Mouse (Mus musculus) embryonic facial prominence, embryonic 12.5 days (tissue): Measurements from ENCODE around the gene Alkbh4. TPM values are rescaled to one million over a fixed set of nuclear protein-coding genes. Genes with fewer than 3 reads are reported as not detected.

Experiments
- ATAC-seq: fragments of 200-750 bp; cut with Nextera tagmentation; 2 replicates; pipeline ENCODE4 v1.8.0; 2017; ENCODE audit not compliant: insufficient number of reproducible peaks, insufficient read depth, low FRiP score, low TSS enrichment
- H3K27ac ChIP-seq: fragments of 300-500 bp; sonication (generic); 2 replicates; pipeline ENCODE4 v1.5.1; 2016; ENCODE audit warnings: mild to moderate bottlenecking
- H3K27me3 ChIP-seq: fragments of 300-500 bp; sonication (generic); 2 replicates; pipeline ENCODE4 v1.6.1; 2016; ENCODE audit warnings: mild to moderate bottlenecking, moderate library complexity
- H3K36me3 ChIP-seq: fragments of 300-500 bp; sonication (generic); 2 replicates; pipeline ENCODE4 v1.6.1; 2016; ENCODE audit warnings: mild to moderate bottlenecking
- H3K4me1 ChIP-seq: fragments of 300-500 bp; sonication (generic); 2 replicates; pipeline ENCODE4 v1.6.1; 2016
- H3K4me2 ChIP-seq: fragments of 300-500 bp; sonication (generic); replicated peaks from 2 replicates; pipeline ENCODE4 v1.6.1; 2016; ENCODE audit warnings: mild to moderate bottlenecking, moderate library complexity
- H3K4me3 ChIP-seq: fragments of 300-500 bp; sonication (generic); 2 replicates; pipeline ENCODE4 v1.5.1; 2016; ENCODE audit warnings: mild to moderate bottlenecking
- H3K9ac ChIP-seq: fragments of 300-500 bp; sonication (generic); 2 replicates; pipeline ENCODE4 v1.6.1; 2016; ENCODE audit warnings: mild to moderate bottlenecking, moderate library complexity
- H3K9me3 ChIP-seq: fragments of 300-500 bp; sonication (generic); 2 replicates; pipeline ENCODE4 v1.6.1; 2016; ENCODE audit warnings: mild to moderate bottlenecking, moderate library complexity
- WGBS: fragments of 180-500 bp; shearing (Covaris S2); methylation state at CpG from one replicate; pipeline ENCODE4 v1.1.7; 2016; 5-methylcytosine and 5-hydroxymethylcytosine counted together
- microRNA-seq: library from miRNA; unstranded; fragments of <30 nt; microRNA quantifications from one replicate; pipeline ENCODE4, GENCODE M21; 2017
- polyA plus RNA-seq: library from polyadenylated mRNA; unstranded; fragments of >200 nt; fragmentation: Nextera tagmentation; extraction: Ambion mirVana; gene quantifications from 2 replicates; pipeline ENCODE4 v1.2.1, GENCODE M21; 2016

Alkbh4 gene
- polyA plus RNA-seq, 1 experiment from 2014 or later: 28.4 TPM

GRCm38 (mm10) chr5:136186723-136187122, 50.8 kb downstream of the Alkbh4 start:
- ATAC-seq: no peak
- Histone ChIP-seq H3K9me3 (no peaks in the 10 kb centered on the region), H3K27me3 (no peaks in the 10 kb centered on the region), H3K4me2 (no peak overlapping the region), H3K36me3 (peaks cover 83% of the 10 kb centered on the region), H3K4me3 (no peak overlapping the region), H3K4me1 (no peaks in the 10 kb centered on the region), H3K9ac (no peak overlapping the region), H3K27ac (no peak overlapping the region)
- 47% methylated on average over 4 of the region's 4 CpGs for WGBS

Small RNAs within 50 kb of the gene (microRNA-seq; reads per million reads assigned to microRNA genes)
- 0.54 reads per million for gene Mir7035

Other genes starting within 250 kb of the Alkbh4 start
- gene Hspb1, start 248.2 kb upstream of the Alkbh4 start, polyA plus RNA-seq: 67.9 and 74.8 TPM in 2 replicates
- gene Ywhag, start 201.5 kb upstream of the Alkbh4 start, polyA plus RNA-seq: 221 and 228 TPM in 2 replicates
- 4.7 and 5.1 TPM in 2 replicates for gene Ssc4d, start 161.6 kb upstream of the Alkbh4 start, polyA plus RNA-seq
- 0.12 TPM in 1 of 2 replicates, not detected in the other for gene Zp3, start 156.0 kb upstream of the Alkbh4 start, polyA plus RNA-seq
- 33.8 and 38.9 TPM in 2 replicates for gene Dtx2, start 141.3 kb upstream of the Alkbh4 start, polyA plus RNA-seq
- gene Upk3b, start 97.7 kb upstream of the Alkbh4 start, polyA plus RNA-seq: 0.18 and 0.91 TPM in 2 replicates
- 8.7 and 9.8 TPM in 2 replicates for gene Upk3bl, start 81.7 kb upstream of the Alkbh4 start, polyA plus RNA-seq
- 13.1 and 13.7 TPM in 2 replicates for gene Rasa4, start 52.2 kb upstream of the Alkbh4 start, polyA plus RNA-seq
- gene Polr2j, start 19.5 kb upstream of the Alkbh4 start, polyA plus RNA-seq: 230 and 234 TPM in 2 replicates
- 49.1 and 50.0 TPM in 2 replicates for gene Lrwd1, start 72 bp upstream of the Alkbh4 start, polyA plus RNA-seq
- gene Orai2, start 34.6 kb downstream of the Alkbh4 start, polyA plus RNA-seq: 12.6 and 13.1 TPM in 2 replicates
- 54.5 and 60.2 TPM in 2 replicates for gene Prkrip1, start 62.8 kb downstream of the Alkbh4 start, polyA plus RNA-seq
- gene Sh2b2, start 110.4 kb downstream of the Alkbh4 start, polyA plus RNA-seq: 14.8 and 15.8 TPM in 2 replicates